Mouse (Mus musculus): ENCODE measurements around the gene Dpp6. TPM values are rescaled to one million over a fixed set of nuclear protein-coding genes. Genes with fewer than 3 reads are reported as not detected.

Dpp6 gene
- polyA plus RNA-seq, 1 experiment from 2014 or later = 10.0 TPM

- Histone ChIP-seq H3K4me2 (ENCODE audit: low read depth) (no peak overlapping the region), H3K27me3 (ENCODE audit: control insufficient read depth, insufficient read depth, low read length) (no peaks in the 10 kb centered on the region), H3K4me3 (ENCODE audit: low read depth, low read length) (no peak overlapping the region), H3K4me1 (ENCODE audit: control insufficient read depth, insufficient read depth, low read length) (no peaks in the 10 kb centered on the region), H3K27ac (ENCODE audit: low read depth, low read length) (no peak overlapping the region), H3K9me3 (ENCODE audit: control insufficient read depth, low read length) (no peaks in the 10 kb centered on the region), H3K36me3 (ENCODE audit: control insufficient read depth, insufficient read depth, low read length) (no peaks in the 10 kb centered on the region), H3K9ac (ENCODE audit: low read length) (no peak overlapping the region)
- WGBS = 55% methylated on average over 1 of the region's 1 CpGs
- DNase-seq (ENCODE audit: low spot score) = no peak
- ATAC-seq (ENCODE audit: insufficient read depth, low FRiP score, low TSS enrichment) = no peak
Observed at GRCm38 (mm10) chr5:27343626-27344025, 526.6 kb downstream of the Dpp6 start.

DNA sequence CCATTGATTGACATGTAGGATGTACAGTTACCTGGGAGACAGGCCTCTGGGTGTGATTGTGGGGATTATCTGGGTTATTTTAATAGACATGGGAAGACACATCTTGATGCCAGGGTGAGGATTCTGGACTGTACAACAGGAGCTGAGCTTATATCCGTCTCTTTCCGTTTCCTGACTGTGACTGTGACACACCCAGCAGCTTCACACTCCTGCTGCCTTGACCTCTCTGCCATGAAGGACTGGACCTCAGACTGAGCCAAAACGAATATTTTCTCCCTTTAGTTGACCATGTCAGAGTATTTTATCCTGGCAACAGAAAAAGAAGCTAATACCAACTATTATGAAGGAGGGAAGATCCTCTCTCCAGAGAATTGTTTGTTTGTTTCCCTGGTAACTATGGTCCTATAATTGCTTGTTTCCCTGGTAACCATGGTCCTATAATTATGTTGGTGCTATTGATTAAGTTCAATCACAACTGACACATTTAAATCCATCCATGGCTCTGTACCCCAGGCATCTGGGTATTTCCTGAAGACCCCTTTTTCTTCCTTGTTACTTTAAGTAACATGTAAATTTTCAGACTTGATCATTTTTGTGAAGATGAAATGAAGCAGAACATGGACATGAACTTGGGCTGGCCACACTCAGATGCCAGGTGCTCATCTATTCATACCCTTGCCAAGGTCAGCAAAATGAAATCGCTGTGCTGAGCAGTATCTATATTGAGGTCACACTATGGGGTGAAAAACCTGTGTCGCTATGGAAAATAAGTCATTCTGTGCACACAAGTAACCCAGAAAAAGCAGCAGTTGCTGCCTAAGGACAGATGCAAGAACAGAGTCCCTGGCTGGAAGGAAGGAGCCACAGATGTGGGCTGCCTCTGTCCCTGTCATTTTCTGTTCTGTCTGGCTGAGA lies 531.4 kb downstream of the Dpp6 start:
- Histone ChIP-seq H3K27ac (ENCODE audit: low read depth, low read length) (no peak overlapping the region), H3K36me3 (ENCODE audit: control insufficient read depth, insufficient read depth, low read length) (no peaks in the 10 kb centered on the region), H3K4me3 (ENCODE audit: low read depth, low read length) (no peak overlapping the region), H3K9me3 (ENCODE audit: control insufficient read depth, low read length) (no peaks in the 10 kb centered on the region), H3K9ac (ENCODE audit: low read length) (no peak overlapping the region), H3K27me3 (ENCODE audit: control insufficient read depth, insufficient read depth, low read length) (no peaks in the 10 kb centered on the region), H3K4me1 (ENCODE audit: control insufficient read depth, insufficient read depth, low read length) (no peaks in the 10 kb centered on the region), H3K4me2 (ENCODE audit: low read depth) (no peak overlapping the region)
- WGBS = 73% methylated on average over 5 of the region's 5 CpGs
- ATAC-seq (ENCODE audit: insufficient read depth, low FRiP score, low TSS enrichment) (no peak), DNase-seq (ENCODE audit: low spot score) (no peak)

- Histone ChIP-seq H3K4me2 (ENCODE audit: low read depth) (no peak overlapping the region), H3K9ac (ENCODE audit: low read length) (no peak overlapping the region), H3K4me1 (ENCODE audit: control insufficient read depth, insufficient read depth, low read length) (no peaks in the 10 kb centered on the region), H3K9me3 (ENCODE audit: control insufficient read depth, low read length) (no peaks in the 10 kb centered on the region), H3K27me3 (ENCODE audit: control insufficient read depth, insufficient read depth, low read length) (no peaks in the 10 kb centered on the region), H3K36me3 (ENCODE audit: control insufficient read depth, insufficient read depth, low read length) (no peaks in the 10 kb centered on the region), H3K4me3 (ENCODE audit: low read depth, low read length) (no peak overlapping the region), H3K27ac (ENCODE audit: low read depth, low read length) (no peak overlapping the region)
- DNase-seq (ENCODE audit: low spot score) = no peak
- no peak for ATAC-seq (ENCODE audit: insufficient read depth, low FRiP score, low TSS enrichment)
- 73% methylated on average over 3 of the region's 3 CpGs for WGBS
Observed at GRCm38 (mm10) chr5:27357630-27358029, 540.6 kb downstream of the Dpp6 start.

- 65% methylated on average over 2 of the region's 2 CpGs for WGBS
- Histone ChIP-seq H3K9me3 (ENCODE audit: control insufficient read depth, low read length) (no peaks in the 10 kb centered on the region), H3K4me2 (ENCODE audit: low read depth) (no peak overlapping the region), H3K4me1 (ENCODE audit: control insufficient read depth, insufficient read depth, low read length) (no peaks in the 10 kb centered on the region), H3K27me3 (ENCODE audit: control insufficient read depth, insufficient read depth, low read length) (no peaks in the 10 kb centered on the region), H3K36me3 (ENCODE audit: control insufficient read depth, insufficient read depth, low read length) (no peaks in the 10 kb centered on the region), H3K27ac (ENCODE audit: low read depth, low read length) (no peak overlapping the region), H3K9ac (ENCODE audit: low read length) (no peak overlapping the region), H3K4me3 (ENCODE audit: low read depth, low read length) (no peak overlapping the region)
- ATAC-seq (ENCODE audit: insufficient read depth, low FRiP score, low TSS enrichment) = no peak
- DNase-seq (ENCODE audit: low spot score) = no peak
Observed at GRCm38 (mm10) chr5:27365946-27366345, 548.9 kb downstream of the Dpp6 start.

- Histone ChIP-seq H3K4me2 (ENCODE audit: low read depth) (no peak overlapping the region), H3K4me1 (ENCODE audit: control insufficient read depth, insufficient read depth, low read length) (no peaks in the 10 kb centered on the region), H3K27me3 (ENCODE audit: control insufficient read depth, insufficient read depth, low read length) (no peaks in the 10 kb centered on the region), H3K9ac (ENCODE audit: low read length) (no peak overlapping the region), H3K4me3 (ENCODE audit: low read depth, low read length) (no peak overlapping the region), H3K27ac (ENCODE audit: low read depth, low read length) (no peak overlapping the region), H3K36me3 (ENCODE audit: control insufficient read depth, insufficient read depth, low read length) (no peaks in the 10 kb centered on the region), H3K9me3 (ENCODE audit: control insufficient read depth, low read length) (no peaks in the 10 kb centered on the region)
- 85% methylated on average over 3 of the region's 3 CpGs for WGBS
- DNase-seq (ENCODE audit: low spot score) (no peak), ATAC-seq (ENCODE audit: insufficient read depth, low FRiP score, low TSS enrichment) (no peak)
Observed at GRCm38 (mm10) chr5:27370814-27371213, 553.8 kb downstream of the Dpp6 start.

DNA sequence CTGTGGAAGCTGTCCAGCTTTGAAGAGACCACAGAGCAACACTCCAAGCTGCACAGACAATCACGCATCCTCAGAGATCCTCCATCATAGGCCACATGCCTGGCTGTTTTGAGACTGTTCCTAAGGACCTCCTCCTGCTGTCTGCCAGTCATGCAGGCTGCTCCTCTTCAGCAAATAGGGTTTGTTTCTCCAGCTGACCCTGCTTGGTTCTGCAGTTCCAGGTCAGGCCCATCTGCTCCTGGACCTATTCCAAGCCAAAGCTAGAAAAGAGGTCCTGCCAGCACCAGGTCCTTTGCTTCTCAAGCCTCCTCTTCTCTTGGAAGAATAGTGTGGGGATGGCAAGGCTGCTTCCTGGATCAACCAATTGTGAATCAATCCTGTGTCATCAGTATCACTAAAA lies 556.9 kb downstream of the Dpp6 start:
- no peak overlapping the region for H3K4me3 ChIP-seq (ENCODE audit: low read depth, low read length)
- no peak for ATAC-seq (ENCODE audit: insufficient read depth, low FRiP score, low TSS enrichment)
- H3K9ac ChIP-seq (ENCODE audit: low read length) = no peak overlapping the region
- H3K36me3 ChIP-seq (ENCODE audit: control insufficient read depth, insufficient read depth, low read length) = no peaks in the 10 kb centered on the region
- H3K4me1 ChIP-seq (ENCODE audit: control insufficient read depth, insufficient read depth, low read length) = no peaks in the 10 kb centered on the region
- no peak overlapping the region for H3K27ac ChIP-seq (ENCODE audit: low read depth, low read length)
- H3K27me3 ChIP-seq (ENCODE audit: control insufficient read depth, insufficient read depth, low read length) = no peaks in the 10 kb centered on the region
- no peaks in the 10 kb centered on the region for H3K9me3 ChIP-seq (ENCODE audit: control insufficient read depth, low read length)
- 79% methylated on average over 1 of the region's 1 CpGs for WGBS
- H3K4me2 ChIP-seq (ENCODE audit: low read depth) = no peak overlapping the region
- no peak for DNase-seq (ENCODE audit: low spot score)

DNA sequence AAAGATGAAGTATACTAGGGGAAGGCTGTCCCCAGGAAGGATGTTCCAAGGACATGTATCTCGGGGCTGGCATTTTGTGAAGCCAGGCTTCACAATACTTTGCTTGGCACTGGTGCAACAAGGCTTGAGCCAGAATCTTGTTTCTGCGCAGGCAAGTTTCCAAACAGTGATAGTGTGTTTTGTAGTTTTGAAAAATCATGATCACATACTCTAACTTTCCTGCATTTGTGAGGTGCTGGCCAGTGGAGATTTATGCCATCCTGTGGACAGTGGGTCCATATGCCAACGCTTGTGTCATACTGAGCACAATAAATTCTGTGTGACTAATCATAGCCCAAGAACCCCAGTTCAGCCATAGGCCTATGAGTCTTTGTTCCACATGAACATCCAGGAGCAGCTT lies 558.8 kb downstream of the Dpp6 start:
- DNase-seq (ENCODE audit: low spot score) (no peak), ATAC-seq (ENCODE audit: insufficient read depth, low FRiP score, low TSS enrichment) (no peak)
- Histone ChIP-seq H3K4me2 (ENCODE audit: low read depth) (no peak overlapping the region), H3K36me3 (ENCODE audit: control insufficient read depth, insufficient read depth, low read length) (no peaks in the 10 kb centered on the region), H3K27me3 (ENCODE audit: control insufficient read depth, insufficient read depth, low read length) (no peaks in the 10 kb centered on the region), H3K4me3 (ENCODE audit: low read depth, low read length) (no peak overlapping the region), H3K27ac (ENCODE audit: low read depth, low read length) (no peak overlapping the region), H3K9me3 (ENCODE audit: control insufficient read depth, low read length) (no peaks in the 10 kb centered on the region), H3K4me1 (ENCODE audit: control insufficient read depth, insufficient read depth, low read length) (no peaks in the 10 kb centered on the region), H3K9ac (ENCODE audit: low read length) (no peak overlapping the region)
- WGBS = 82% methylated on average over 3 of the region's 3 CpGs

- H3K4me1 ChIP-seq (ENCODE audit: control insufficient read depth, insufficient read depth, low read length) = no peaks in the 10 kb centered on the region
- DNase-seq (ENCODE audit: low spot score) (no peak), ATAC-seq (ENCODE audit: insufficient read depth, low FRiP score, low TSS enrichment) (no peak)
- H3K9ac ChIP-seq (ENCODE audit: low read length) = no peak overlapping the region
- WGBS = 76% methylated on average over 4 of the region's 4 CpGs
- H3K27me3 ChIP-seq (ENCODE audit: control insufficient read depth, insufficient read depth, low read length) = no peaks in the 10 kb centered on the region
- H3K9me3 ChIP-seq (ENCODE audit: control insufficient read depth, low read length) = no peaks in the 10 kb centered on the region
- H3K4me3 ChIP-seq (ENCODE audit: low read depth, low read length) = no peak overlapping the region
- H3K36me3 ChIP-seq (ENCODE audit: control insufficient read depth, insufficient read depth, low read length) = no peaks in the 10 kb centered on the region
- H3K27ac ChIP-seq (ENCODE audit: low read depth, low read length) = no peak overlapping the region
- no peak overlapping the region for H3K4me2 ChIP-seq (ENCODE audit: low read depth)
Observed at GRCm38 (mm10) chr5:27380656-27381385, 563.8 kb downstream of the Dpp6 start.

DNA sequence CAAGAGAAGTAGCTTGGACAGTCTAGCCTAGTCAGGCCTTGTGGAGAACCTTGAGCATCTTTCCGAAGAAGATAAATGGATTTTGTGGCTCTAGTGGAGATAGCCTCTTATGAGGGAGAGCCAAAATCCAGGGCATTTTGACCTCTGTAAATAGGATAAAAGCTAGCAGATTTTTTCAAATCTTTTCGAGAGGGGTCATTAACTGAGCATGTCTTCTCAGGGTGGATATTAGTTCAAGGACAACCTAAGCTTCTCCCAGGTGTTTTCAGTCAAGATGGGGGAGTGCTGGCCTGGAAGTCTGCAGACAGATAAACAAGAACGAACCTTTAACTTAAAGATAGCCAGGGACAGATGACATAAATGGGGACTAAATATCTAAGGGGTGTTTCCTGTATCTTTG lies 581.4 kb downstream of the Dpp6 start:
- H3K27ac ChIP-seq (ENCODE audit: low read depth, low read length) = no peak overlapping the region
- no peak overlapping the region for H3K4me3 ChIP-seq (ENCODE audit: low read depth, low read length)
- no peak overlapping the region for H3K9ac ChIP-seq (ENCODE audit: low read length)
- no peak overlapping the region for H3K4me2 ChIP-seq (ENCODE audit: low read depth)
- ATAC-seq (ENCODE audit: insufficient read depth, low FRiP score, low TSS enrichment) (no peak), DNase-seq (ENCODE audit: low spot score) (no peak)
- no peaks in the 10 kb centered on the region for H3K36me3 ChIP-seq (ENCODE audit: control insufficient read depth, insufficient read depth, low read length)
- WGBS = 85% methylated on average over 3 of the region's 3 CpGs
- no peaks in the 10 kb centered on the region for H3K27me3 ChIP-seq (ENCODE audit: control insufficient read depth, insufficient read depth, low read length)
- H3K4me1 ChIP-seq (ENCODE audit: control insufficient read depth, insufficient read depth, low read length) = no peaks in the 10 kb centered on the region
- H3K9me3 ChIP-seq (ENCODE audit: control insufficient read depth, low read length) = no peaks in the 10 kb centered on the region
